Mouse (Mus musculus): ENCODE results near the gene Fgf16.

DNA sequence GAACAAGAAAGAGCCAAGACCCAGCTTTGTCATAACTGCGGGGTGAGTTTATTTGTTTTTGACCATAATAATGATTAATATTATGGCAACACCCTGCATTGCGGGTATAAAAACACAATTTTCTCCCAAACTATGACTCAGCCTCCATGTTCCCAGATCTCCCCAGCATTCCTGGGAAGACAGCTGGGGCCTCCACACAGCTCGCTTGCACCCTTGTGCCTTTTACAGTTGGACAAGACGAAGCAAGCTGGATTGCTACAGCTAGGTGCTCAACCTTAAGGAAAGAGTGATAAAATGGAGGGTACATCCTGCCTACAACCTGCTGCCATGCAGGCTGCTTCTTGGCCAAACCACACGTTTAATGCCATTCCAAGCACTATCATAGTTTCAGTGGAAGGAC, 45.7 kb upstream of the Fgf16 start:
- TF ChIP-seq HCFC1 (IDR thresholded peaks at IDR 0.05; ENCODE audit: borderline replicate concordance, insufficient read depth, low read length) (no peak), CHD2 (IDR thresholded peaks at IDR 0.05; ENCODE audit: low read depth, low read length) (no peak)
